Mouse (Mus musculus) stomach, embryonic 14.5 days (tissue): ENCODE measurements at regions not wholly inside any gene's neighbourhood (a gene's known extent, or its start where the extent isn't known, plus 50 kb on each side); places are given as distances from the start of the nearest gene placed in this dataset.

Experiments
- ATAC-seq: fragments of 200-750 bp; cut with Nextera tagmentation; 2 replicates; pipeline ENCODE4 v1.8.0; 2017; ENCODE audit warnings: low read depth, moderate TSS enrichment; ENCODE audit not compliant: insufficient number of reproducible peaks, insufficient read depth, low FRiP score
- H3K27ac ChIP-seq: fragments of 300-500 bp; sonication (generic); 2 replicates; pipeline ENCODE4 v1.5.1; 2014; ENCODE audit warnings: mild to moderate bottlenecking, low read length, moderate library complexity, mixed read lengths
- H3K27me3 ChIP-seq: fragments of 300-500 bp; sonication (generic); 2 replicates; pipeline ENCODE4 v1.6.1; 2014; ENCODE audit warnings: low read length, control low read depth, mixed read lengths; ENCODE audit not compliant: control insufficient read depth, insufficient read depth
- H3K36me3 ChIP-seq: fragments of 300-500 bp; sonication (generic); 2 replicates; pipeline ENCODE4 v1.6.1; 2014; ENCODE audit warnings: mild to moderate bottlenecking, control low read depth, low read length, moderate library complexity, mixed read lengths; ENCODE audit not compliant: control insufficient read depth, insufficient read depth
- H3K4me1 ChIP-seq: fragments of 300-500 bp; sonication (generic); 2 replicates; pipeline ENCODE4 v1.6.1; 2014; ENCODE audit warnings: low read length, control low read depth, mixed read lengths; ENCODE audit not compliant: control insufficient read depth, insufficient read depth
- H3K4me2 ChIP-seq: fragments of 300-500 bp; sonication (generic); replicated peaks from 2 replicates; pipeline ENCODE4 v1.6.1; 2014; ENCODE audit warnings: low read depth, low read length, control low read depth
- H3K4me3 ChIP-seq: fragments of 300-500 bp; sonication (generic); 2 replicates; pipeline ENCODE4 v1.5.1; 2014; ENCODE audit warnings: low read depth, low read length, control low read depth
- H3K9ac ChIP-seq: fragments of 300-500 bp; sonication (generic); replicated peaks from 2 replicates; pipeline ENCODE4 v1.6.1; 2014; ENCODE audit warnings: low read depth, mild to moderate bottlenecking, control low read depth, low read length, moderate library complexity, mixed read lengths
- H3K9me3 ChIP-seq: fragments of 300-500 bp; sonication (generic); 2 replicates; pipeline ENCODE4 v1.6.1; 2016; ENCODE audit warnings: low read depth, low read length, control low read depth; ENCODE audit not compliant: control insufficient read depth
- WGBS: fragments of 180-500 bp; shearing (Covaris S2); extraction: QIAGEN DNeasy Blood & Tissue Kit; methylation state at CpG from one replicate; pipeline ENCODE4 v1.1.7; 2014; 5-methylcytosine and 5-hydroxymethylcytosine counted together

DNA sequence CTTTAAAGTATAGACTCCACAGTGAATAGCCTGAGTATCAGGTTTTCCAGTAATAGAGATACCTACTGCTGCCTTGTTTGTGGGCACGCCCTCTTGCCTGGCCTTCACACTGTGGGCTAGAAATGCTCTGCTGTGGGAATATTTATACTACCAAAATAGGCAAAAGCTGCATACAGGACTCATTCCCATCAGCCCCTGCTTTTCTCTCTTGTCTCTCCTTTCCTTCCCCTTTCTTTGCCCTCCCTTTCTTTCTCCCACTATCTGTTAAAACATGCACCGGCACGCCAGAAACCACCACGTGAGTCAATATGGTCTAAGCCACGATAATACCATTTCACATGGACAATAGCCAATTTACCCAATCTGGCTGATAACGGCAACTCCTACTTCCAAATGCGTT lies 395.5 kb downstream of the Pmp22 start:
- H3K27ac ChIP-seq = peak overlapping the region; percentile 48; the same call in 1 of the 2 replicates

DNA sequence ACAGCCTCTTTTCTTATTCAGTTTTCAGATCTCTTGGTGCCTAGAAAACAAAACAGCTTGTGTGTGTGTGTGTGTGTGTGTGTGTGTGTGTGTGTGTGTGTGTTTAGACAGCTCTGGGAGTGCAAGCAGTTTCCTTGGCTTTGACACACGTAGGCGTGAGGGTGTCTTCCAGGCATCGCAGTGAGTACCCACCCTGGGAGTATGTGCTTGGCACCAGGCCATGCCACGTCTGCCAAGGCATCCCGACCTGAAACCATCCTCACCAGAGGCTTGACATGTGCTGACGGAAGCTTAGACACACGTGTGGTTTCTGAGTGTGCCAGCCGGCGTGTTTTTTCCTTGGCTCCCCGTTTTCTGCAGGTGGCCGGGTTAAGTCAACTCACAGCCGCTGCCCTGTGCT lies 396.6 kb downstream of the Pmp22 start:
- 58% methylated on average over 12 of the region's 12 CpGs for WGBS
- Histone ChIP-seq H3K9ac (no peak overlapping the region), H3K4me3 (no peak overlapping the region), H3K27ac (no peak overlapping the region), H3K36me3 (no peaks in the 10 kb centered on the region), H3K4me1 (no peaks in the 10 kb centered on the region), H3K9me3 (no peaks in the 10 kb centered on the region), H3K4me2 (no peak overlapping the region), H3K27me3 (no peaks in the 10 kb centered on the region)
- ATAC-seq = no peak

More for the DNA sequence above, 395.5 kb downstream of the Pmp22 start:
- no peaks in the 10 kb centered on the region for H3K4me1 ChIP-seq
- H3K9ac ChIP-seq = no peak overlapping the region
- no peaks in the 10 kb centered on the region for H3K27me3 ChIP-seq
- no peak overlapping the region for H3K4me3 ChIP-seq
- no peak overlapping the region for H3K4me2 ChIP-seq
- 60% methylated on average over 7 of the region's 7 CpGs for WGBS
- no peak for ATAC-seq
- no peaks in the 10 kb centered on the region for H3K9me3 ChIP-seq
- no peaks in the 10 kb centered on the region for H3K36me3 ChIP-seq

DNA sequence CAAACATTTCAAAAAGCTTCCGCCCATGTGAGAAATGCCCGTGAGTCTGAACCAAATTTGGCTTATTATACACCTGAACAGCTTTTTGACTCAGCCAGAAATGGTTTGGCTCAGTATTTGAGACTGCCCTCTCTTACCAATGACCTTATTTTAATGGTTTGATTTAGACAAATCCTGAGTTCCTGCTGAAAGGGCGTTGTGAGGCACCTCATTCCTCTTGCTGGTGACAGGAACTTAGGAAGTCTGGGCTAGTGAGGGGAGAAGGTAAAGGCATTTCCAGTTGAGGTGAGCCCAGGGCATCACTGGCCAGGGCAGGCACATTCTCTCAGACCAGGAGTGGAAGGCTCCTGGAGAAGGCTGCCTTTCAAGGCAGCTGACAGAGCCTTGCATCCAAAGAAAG lies 396.1 kb downstream of the Hs3st3b1 start:
- Histone ChIP-seq H3K9me3 (no peaks in the 10 kb centered on the region), H3K27me3 (no peaks in the 10 kb centered on the region), H3K4me1 (no peaks in the 10 kb centered on the region), H3K4me2 (no peak overlapping the region), H3K4me3 (no peak overlapping the region), H3K36me3 (no peaks in the 10 kb centered on the region), H3K9ac (no peak overlapping the region), H3K27ac (no peak overlapping the region)
- WGBS = 44% methylated on average over 3 of the region's 3 CpGs
- no peak for ATAC-seq

DNA sequence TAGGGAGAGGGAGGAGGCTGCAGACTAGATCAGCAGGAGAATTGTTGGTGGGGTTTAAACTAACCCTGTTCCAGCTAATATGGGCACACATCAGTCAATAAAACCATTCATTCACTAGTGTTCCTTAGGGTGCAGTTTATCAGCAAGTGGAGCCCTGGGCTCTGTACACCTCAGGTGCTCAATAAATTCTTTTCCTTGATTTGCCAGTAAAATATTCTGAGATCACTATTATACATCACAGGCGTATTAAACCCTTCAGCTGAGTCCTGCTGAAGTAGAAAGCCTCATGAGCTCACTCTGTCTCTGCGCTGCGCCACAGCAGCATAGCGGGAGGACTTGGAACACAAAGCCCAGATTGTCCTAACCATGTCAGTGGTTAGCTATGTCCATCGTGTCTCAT lies 389.3 kb downstream of the Hs3st3b1 start:
- Histone ChIP-seq H3K27ac (no peak overlapping the region), H3K4me3 (no peak overlapping the region), H3K9me3 (no peaks in the 10 kb centered on the region), H3K4me2 (no peak overlapping the region), H3K4me1 (no peaks in the 10 kb centered on the region), H3K27me3 (no peaks in the 10 kb centered on the region), H3K9ac (no peak overlapping the region), H3K36me3 (no peaks in the 10 kb centered on the region)
- ATAC-seq = no peak
- 84% methylated on average over 5 of the region's 5 CpGs for WGBS

DNA sequence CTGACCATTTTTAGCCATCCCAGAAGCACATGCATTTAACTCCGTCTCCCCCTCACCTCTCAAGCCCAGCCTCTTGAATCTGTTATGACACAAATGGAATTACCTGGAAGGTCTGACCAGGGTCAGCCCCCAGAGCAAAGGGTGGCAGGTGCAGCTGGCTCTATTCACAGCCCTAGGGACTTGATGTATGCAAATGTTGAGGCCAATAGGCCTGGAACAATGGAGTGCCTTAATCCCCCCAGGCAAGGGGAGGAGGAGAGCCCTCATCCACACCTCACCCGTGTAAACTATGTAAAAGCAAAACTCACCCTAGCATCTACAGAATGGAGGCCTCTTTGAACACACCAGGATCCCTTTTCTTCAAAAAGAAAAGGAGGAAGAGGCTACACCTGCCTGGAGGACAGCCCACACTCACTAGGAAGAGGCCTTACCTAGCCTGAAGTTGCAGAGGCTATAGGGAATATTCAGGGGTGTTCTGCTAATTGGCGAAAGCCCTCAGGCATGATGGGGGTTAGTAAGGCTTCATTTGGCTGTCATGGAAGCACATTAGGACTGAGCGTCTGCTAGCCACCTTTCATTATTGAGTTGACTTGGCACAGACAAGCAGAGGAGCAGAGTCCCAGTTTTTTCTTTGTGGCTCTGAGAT lies 388.4 kb downstream of the Hs3st3b1 start:
- ATAC-seq = no peak
- WGBS = 52% methylated on average over 4 of the region's 4 CpGs
- Histone ChIP-seq H3K4me3 (no peak overlapping the region), H3K36me3 (no peaks in the 10 kb centered on the region), H3K4me2 (no peak overlapping the region), H3K9me3 (no peaks in the 10 kb centered on the region), H3K27ac (no peak overlapping the region), H3K27me3 (no peaks in the 10 kb centered on the region), H3K9ac (no peak overlapping the region), H3K4me1 (no peaks in the 10 kb centered on the region)

GRCm38 (mm10) chr11:63537693-63538092 lies 384.4 kb downstream of the Hs3st3b1 start:
- WGBS = 75% methylated on average over 3 of the region's 3 CpGs
- Histone ChIP-seq H3K36me3 (no peaks in the 10 kb centered on the region), H3K9ac (no peak overlapping the region), H3K4me1 (no peaks in the 10 kb centered on the region), H3K9me3 (no peaks in the 10 kb centered on the region), H3K4me3 (no peak overlapping the region), H3K27me3 (no peaks in the 10 kb centered on the region), H3K27ac (no peak overlapping the region), H3K4me2 (no peak overlapping the region)
- no peak for ATAC-seq

- WGBS = 61% methylated on average over 7 of the region's 7 CpGs
- H3K4me2 ChIP-seq = no peak overlapping the region
- no peak for ATAC-seq
Observed at GRCm38 (mm10) chr11:63543971-63544696, 378.0 kb downstream of the Hs3st3b1 start.

DNA sequence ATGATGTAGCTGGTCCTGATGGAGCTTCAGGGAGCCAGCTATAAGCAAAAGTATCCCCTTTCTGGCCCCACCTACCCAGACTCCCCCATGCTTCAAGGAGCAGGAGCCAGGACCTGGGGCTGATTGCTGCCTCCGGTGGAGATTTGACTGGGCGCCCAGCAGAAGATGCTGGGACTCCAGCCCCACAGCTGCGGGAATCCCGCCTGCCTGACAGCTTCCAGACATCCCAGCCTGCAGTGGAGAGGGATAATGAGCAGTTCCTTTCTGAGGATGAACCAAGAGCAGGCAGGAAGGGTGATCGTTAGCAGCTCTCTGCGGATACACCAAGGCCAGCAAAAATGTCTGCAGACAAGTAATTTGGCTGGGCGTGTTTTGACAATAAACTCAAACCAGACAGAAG lies 376.6 kb downstream of the Hs3st3b1 start:
- H3K27me3 ChIP-seq = no peaks in the 10 kb centered on the region
- peak; percentile 58; the same call in 1 of the 2 replicates for ATAC-seq
- H3K4me3 ChIP-seq = no peak overlapping the region
- H3K36me3 ChIP-seq = no peaks in the 10 kb centered on the region
- 0 out of 2 replicates have a peak, but pooled peaks cover 7% of the 10 kb centered on the region for H3K4me1 ChIP-seq
- no peak overlapping the region for H3K27ac ChIP-seq
- no peak overlapping the region for H3K9ac ChIP-seq
- H3K4me2 ChIP-seq = no peak overlapping the region
- H3K9me3 ChIP-seq = no peaks in the 10 kb centered on the region
- 14% methylated on average over 7 of the region's 7 CpGs for WGBS

More at GRCm38 (mm10) chr11:63543971-63544696, 378.0 kb downstream of the Hs3st3b1 start:
- no peak overlapping the region for H3K27ac ChIP-seq
- 0 out of 2 replicates have a peak, but pooled peaks cover 7% of the 10 kb centered on the region for H3K4me1 ChIP-seq
- H3K9ac ChIP-seq = no peak overlapping the region
- no peaks in the 10 kb centered on the region for H3K27me3 ChIP-seq
- H3K9me3 ChIP-seq = no peaks in the 10 kb centered on the region
- H3K36me3 ChIP-seq = no peaks in the 10 kb centered on the region
- H3K4me3 ChIP-seq = no peak overlapping the region
